ENCODE assay signal across 19 mouse cellular contexts in the genomic region with DNA sequence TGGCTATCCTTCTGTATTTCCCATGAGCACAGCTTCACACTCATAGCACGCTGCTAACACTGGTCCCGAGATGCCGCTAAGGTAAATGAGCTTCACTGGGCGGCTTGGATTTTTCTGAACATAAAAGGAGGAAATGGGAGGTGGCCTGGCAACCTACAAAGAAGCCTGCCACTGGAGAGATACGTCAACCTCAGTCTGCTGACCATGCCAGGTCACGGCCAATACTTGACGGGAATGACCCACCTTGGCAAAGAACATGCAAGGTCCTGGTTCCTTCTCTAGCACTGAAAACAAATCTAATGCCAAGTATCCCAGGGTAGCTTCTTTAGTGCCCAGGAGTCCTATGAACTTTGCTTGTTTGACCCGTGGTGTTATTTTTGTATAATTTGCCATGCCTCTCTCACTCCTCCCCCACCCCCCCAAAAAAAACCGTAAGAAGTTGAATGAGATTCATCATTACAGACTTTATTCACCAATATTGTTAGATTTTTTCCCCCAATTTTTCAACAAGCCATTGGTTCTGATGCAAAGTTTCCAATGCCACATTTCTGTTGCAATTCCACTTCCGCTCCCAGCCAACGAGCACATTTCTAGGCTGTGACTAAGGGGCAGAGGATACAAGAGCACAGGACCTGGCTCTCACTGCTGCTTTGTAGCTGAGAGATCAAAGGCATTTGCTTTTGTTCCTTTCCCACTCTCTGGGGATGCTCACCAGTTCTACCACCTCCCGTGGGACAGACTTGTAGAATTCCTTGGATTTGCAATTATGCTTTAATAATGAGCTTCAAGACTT.
DNase-seq lines count a peak whose midpoint lies in the region; ATAC-seq and TF ChIP-seq lines count a peak whose summit lies in the region.
"Had no signal": no experiment of that assay in that cellular context is flagged by ENCODE, and none has a peak within 500 bp of the region (broad histone marks: within the 10 kb centered on the region; RNA-seq: fewer than 3 reads in every experiment).

No protein-coding gene starts in this region.

- H3K4me3 ChIP-seq in gastrocnemius, adult 2 months = no peak overlapping the region
- H3K4me3 ChIP-seq in liver, postnatal 0 days (ENCODE audit: low read depth, low read length) = no peak overlapping the region
- H3K4me3 ChIP-seq in midbrain, embryonic 15.5 days = no peak overlapping the region
- H3K4me3 ChIP-seq: forebrain, embryonic 12.5 days; heart, embryonic 12.5 days; hindbrain, embryonic 15.5 days; limb, embryonic 12.5 days; midbrain, embryonic 10.5 days had no signal

- 76% methylated on average over 12 of the region's 12 CpGs for WGBS in liver, postnatal 0 days (ENCODE audit: insufficient replicate concordance)
- WGBS in midbrain, embryonic 15.5 days = 66% methylated on average over 12 of the region's 12 CpGs

- no peak overlapping the region for H3K9ac ChIP-seq in liver, postnatal 0 days (replicated peaks)
- H3K9ac ChIP-seq in midbrain, embryonic 15.5 days = no peak overlapping the region
- H3K9ac ChIP-seq: forebrain, embryonic 12.5 days; heart, embryonic 12.5 days; hindbrain, embryonic 15.5 days; limb, embryonic 12.5 days had no signal

- H3K9me3 ChIP-seq in liver, postnatal 0 days (ENCODE audit: low read length) = no peaks in the 10 kb centered on the region
- no peaks in the 10 kb centered on the region for H3K9me3 ChIP-seq in midbrain, embryonic 15.5 days
- H3K9me3 ChIP-seq: forebrain, embryonic 12.5 days; G1E; heart, embryonic 12.5 days; hindbrain, embryonic 15.5 days; limb, embryonic 12.5 days; midbrain, embryonic 10.5 days had no signal

- H3K27me3 ChIP-seq in liver, postnatal 0 days (ENCODE audit: insufficient read depth, low read length) = no peaks in the 10 kb centered on the region
- H3K27me3 ChIP-seq in midbrain, embryonic 15.5 days (replicated peaks) = no peaks in the 10 kb centered on the region
- H3K27me3 ChIP-seq: forebrain, embryonic 12.5 days; heart, embryonic 12.5 days; hindbrain, embryonic 15.5 days; limb, embryonic 12.5 days had no signal

- H3K4me1 ChIP-seq in liver, postnatal 0 days (ENCODE audit: insufficient read depth) = no peaks in the 10 kb centered on the region
- no peaks in the 10 kb centered on the region for H3K4me1 ChIP-seq in midbrain, embryonic 15.5 days
- H3K4me1 ChIP-seq: heart, embryonic 12.5 days; hindbrain, embryonic 15.5 days had no signal

- intact Hi-C loops in gastrocnemius, adult 2 months (cut with DNase I) = no loop called here

- H3K36me3 ChIP-seq in liver, postnatal 0 days (replicated peaks; ENCODE audit: insufficient read depth, low read length) = no peaks in the 10 kb centered on the region
- H3K36me3 ChIP-seq in midbrain, embryonic 15.5 days (replicated peaks) = no peaks in the 10 kb centered on the region
- H3K36me3 ChIP-seq: forebrain, embryonic 12.5 days; G1E; heart, embryonic 12.5 days; hindbrain, embryonic 15.5 days; limb, embryonic 12.5 days; midbrain, embryonic 10.5 days had no signal

- TF ChIP-seq EP300 in liver, postnatal 0 days (IDR thresholded peaks at IDR 0.05; ENCODE audit: low read depth) = 0 out of 2 replicates have a peak, but pooled peaks have one; percentile 12

- 0 out of 2 replicates have a peak overlapping the region, but pooled peaks have one; percentile 28 for H3K27ac ChIP-seq in gastrocnemius, adult 2 months
- no peak overlapping the region for H3K27ac ChIP-seq in liver, postnatal 0 days (ENCODE audit: low read depth)
- H3K27ac ChIP-seq in midbrain, embryonic 15.5 days = no peak overlapping the region
- H3K27ac ChIP-seq: forebrain, embryonic 12.5 days; hindbrain, embryonic 15.5 days; limb, embryonic 12.5 days; midbrain, embryonic 10.5 days had no signal

- TF ChIP-seq CTCF in gastrocnemius, adult 2 months (IDR thresholded peaks at IDR 0.05) = no peak
- TF ChIP-seq CTCF in liver, postnatal 0 days (IDR thresholded peaks at IDR 0.05; ENCODE audit: low read depth) = no peak

- H3K4me2 ChIP-seq in liver, postnatal 0 days (ENCODE audit: low read depth, low read length) = no peak overlapping the region
- H3K4me2 ChIP-seq in midbrain, embryonic 15.5 days = no peak overlapping the region
- H3K4me2 ChIP-seq: forebrain, embryonic 12.5 days; heart, embryonic 12.5 days; hindbrain, embryonic 15.5 days; limb, embryonic 12.5 days had no signal

- no peak for DNase-seq in gastrocnemius, adult 2 months
- no peak for DNase-seq in gastrocnemius, adult 8-10 months (ENCODE audit: low spot score in 2 of 2)
- no peak for DNase-seq in liver, postnatal 0 days
- no peak for DNase-seq in liver
- DNase-seq: cerebellum, adult 2 months; gastrocnemius, postnatal 36 days; lung, postnatal 14 days; right cerebral cortex, postnatal 25 days had no signal

- ATAC-seq in liver, postnatal 0 days = no peak
- peak; percentile 65 for ATAC-seq in granulocyte monocyte progenitor cell, adult 5-6 weeks (replicated peaks; ENCODE audit: poor library complexity, severe bottlenecking)
- ATAC-seq in cerebellum, adult (ENCODE audit: insufficient number of reproducible peaks, low FRiP score, low TSS enrichment) = no peak
- ATAC-seq in midbrain, embryonic 15.5 days (replicated peaks) = no peak
- ATAC-seq: CD4-positive, CD25-positive, alpha-beta regulatory T cell, adult 4 months; intestine, postnatal 0 days had no signal
